Mouse (Mus musculus) frontal cortex, adult (tissue): Measurements from ENCODE around the gene Ctdsp2.

Experiments used
- ATAC-seq: cut with Nextera tagmentation; 2 replicates; pipeline ENCODE4 v1.9.2; 2017; ENCODE audit warnings: mild to moderate bottlenecking, moderate library complexity, mixed read lengths; ENCODE audit not compliant: low TSS enrichment

Gene Ctdsp2

GRCm38 (mm10) chr10:126978277-126978994, at the start of gene Ctdsp2:
Ctdsp2 (plus strand) TSS chr10:126978717.
- ATAC-seq = peak; percentile 73

- peak; percentile 11 for ATAC-seq
Observed at GRCm38 (mm10) chr10:126928819-126929206, 49.7 kb upstream of the Ctdsp2 start.

- no peak for ATAC-seq
Observed at GRCm38 (mm10) chr10:126929543-126929942, 49.0 kb upstream of the Ctdsp2 start.

- no peak for ATAC-seq
Observed at GRCm38 (mm10) chr10:126930270-126931121, 48.0 kb upstream of the Ctdsp2 start.

- ATAC-seq = peak; percentile 21; the same call in 1 of the 2 replicates
Observed at GRCm38 (mm10) chr10:126931123-126931759, 47.3 kb upstream of the Ctdsp2 start.

- ATAC-seq = peak; percentile 22; the same call in 1 of the 2 replicates
Observed at GRCm38 (mm10) chr10:126931760-126932139, 46.8 kb upstream of the Ctdsp2 start.

- no peak for ATAC-seq
Observed at GRCm38 (mm10) chr10:126934561-126934960, 44.0 kb upstream of the Ctdsp2 start.

GRCm38 (mm10) chr10:126935121-126935520, 43.4 kb upstream of the Ctdsp2 start:
- no peak for ATAC-seq

- peak; percentile 44 for ATAC-seq
Observed at GRCm38 (mm10) chr10:126935556-126936381, 42.7 kb upstream of the Ctdsp2 start.

GRCm38 (mm10) chr10:126940949-126941348, 37.6 kb upstream of the Ctdsp2 start:
- no peak for ATAC-seq

GRCm38 (mm10) chr10:126945531-126945930, 33.0 kb upstream of the Ctdsp2 start:
- no peak for ATAC-seq

GRCm38 (mm10) chr10:126949824-126950223, 28.7 kb upstream of the Ctdsp2 start:
- ATAC-seq = peak; percentile 56

GRCm38 (mm10) chr10:126950572-126950971, 27.9 kb upstream of the Ctdsp2 start:
- ATAC-seq = no peak

GRCm38 (mm10) chr10:126952375-126952774, 26.1 kb upstream of the Ctdsp2 start:
- no peak for ATAC-seq

- ATAC-seq = peak; percentile 56
Observed at GRCm38 (mm10) chr10:126953029-126953471, 25.5 kb upstream of the Ctdsp2 start.

GRCm38 (mm10) chr10:126956692-126957358, 21.7 kb upstream of the Ctdsp2 start:
- peak; percentile 58 for ATAC-seq

GRCm38 (mm10) chr10:126957359-126958107, 21.0 kb upstream of the Ctdsp2 start:
- ATAC-seq = peak; percentile 15

GRCm38 (mm10) chr10:126960496-126960895, 18.0 kb upstream of the Ctdsp2 start:
- no peak for ATAC-seq

GRCm38 (mm10) chr10:126961757-126962156, 16.8 kb upstream of the Ctdsp2 start:
- ATAC-seq = no peak
